Mouse (Mus musculus) liver, adult 2 months (tissue): Measurements from ENCODE around the gene Erc1.

ENCODE experiments used
- CTCF ChIP-seq: fragments of 200-500 bp; IDR thresholded peaks from 2 replicates; pipeline ENCODE4 v1.5.1; 2011; ENCODE audit warnings: low read depth, low read length, control low read depth
- POLR2A ChIP-seq: fragments of 200-500 bp; IDR thresholded peaks from 2 replicates; pipeline ENCODE4 v1.6.1; 2011; ENCODE audit warnings: low read length, control low read depth; ENCODE audit not compliant: insufficient read depth; ENCODE audit errors: extremely low read depth

DNA sequence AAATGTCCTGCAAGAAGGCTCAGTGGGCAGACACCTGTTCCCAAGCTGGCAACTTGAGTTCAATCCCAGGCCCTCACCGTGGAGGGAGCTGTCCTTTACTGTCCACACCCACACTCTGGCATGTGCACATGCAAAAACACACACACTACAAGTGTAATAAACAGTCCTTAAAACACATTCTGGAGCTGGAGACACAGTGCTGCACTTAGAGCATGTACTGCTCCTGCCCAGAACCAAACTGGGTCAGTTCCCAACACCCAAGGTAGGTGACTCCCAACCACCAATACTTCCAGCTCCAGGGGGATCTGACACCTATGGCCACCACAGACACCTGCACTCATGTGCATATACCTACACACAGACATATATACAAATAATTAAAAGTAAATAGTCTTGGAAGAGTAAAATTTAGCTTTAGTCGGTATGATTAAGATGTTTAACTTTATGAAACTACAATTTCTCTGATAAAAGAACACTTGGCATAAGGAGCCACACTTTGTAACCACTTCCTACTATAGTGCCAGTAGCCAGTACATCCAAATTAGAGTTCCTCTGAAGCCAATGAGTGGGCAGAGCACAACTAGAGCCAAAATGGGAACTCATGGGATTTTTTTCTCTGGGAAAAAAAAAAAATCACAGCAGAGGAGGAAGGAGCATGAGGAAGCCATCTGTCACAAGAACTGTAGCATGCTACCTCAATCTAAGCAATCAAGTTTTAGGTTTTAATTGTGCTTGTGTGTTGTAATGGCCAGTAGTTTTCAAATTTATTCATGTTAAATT is 39.1 kb downstream of the Erc1 start:
- TF ChIP-seq CTCF (no peak), POLR2A (no peak)
